Mouse (Mus musculus) liver, embryonic 14.5 days (tissue): ENCODE measurements around the gene Olfr1145.

ENCODE experiments used
- CTCF ChIP-seq: IDR thresholded peaks from 2 replicates; pipeline ENCODE4 v1.5.1; 2016; ENCODE audit warnings: antibody characterized with exemption, low read depth, control low read depth
- EP300 ChIP-seq: IDR thresholded peaks from 2 replicates; pipeline ENCODE4 v1.6.1; 2016; ENCODE audit warnings: antibody characterized with exemption, low read depth

DNA sequence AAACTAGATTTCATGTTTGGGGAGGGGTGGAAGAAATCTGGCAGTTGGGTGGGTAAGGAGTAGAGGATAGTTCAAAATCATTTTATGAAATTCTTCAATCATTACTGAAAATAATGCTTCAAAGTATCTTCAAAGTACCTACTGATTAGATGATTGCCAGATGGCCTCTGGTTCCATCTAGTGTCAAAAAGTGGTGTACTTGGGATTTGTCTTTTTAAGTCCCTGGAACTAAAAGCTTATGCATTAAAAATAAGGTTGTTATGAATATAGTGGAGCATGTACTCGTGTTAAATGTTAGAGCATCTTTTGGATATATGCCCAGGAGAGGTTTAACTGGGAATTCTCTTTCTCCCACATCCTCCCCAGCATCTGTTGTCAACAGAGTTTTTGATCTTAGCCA lies 33.5 kb upstream of the Olfr1145 start:
- TF ChIP-seq CTCF (no peak), EP300 (no peak)
